18 mouse cellular contexts compared by ENCODE assay signal in genomic region chr1:77082410-77082809, GRCm38 (mm10).
"Had no signal": no experiment of that assay in that cellular context is flagged by ENCODE, and none has a peak within 500 bp of the region (broad histone marks: within the 10 kb centered on the region; RNA-seq: fewer than 3 reads in every experiment).

No protein-coding gene starts in this region.

- H3K4me2 ChIP-seq: embryonic facial prominence, embryonic 12.5 days; embryonic facial prominence, embryonic 13.5 days; embryonic facial prominence, embryonic 15.5 days; forebrain, embryonic 12.5 days; forebrain, embryonic 13.5 days; forebrain, embryonic 15.5 days had no signal

- H3K27ac ChIP-seq: embryonic facial prominence, embryonic 10.5 days; embryonic facial prominence, embryonic 12.5 days; embryonic facial prominence, embryonic 13.5 days; embryonic facial prominence, embryonic 15.5 days; forebrain, embryonic 12.5 days; forebrain, embryonic 13.5 days; forebrain, embryonic 15.5 days; gastrocnemius, adult 2 months; heart, adult 2 months had no signal

- H3K27me3 ChIP-seq: embryonic facial prominence, embryonic 12.5 days; embryonic facial prominence, embryonic 15.5 days; forebrain, embryonic 12.5 days; forebrain, embryonic 13.5 days; forebrain, embryonic 15.5 days had no signal

- H3K9me3 ChIP-seq: embryonic facial prominence, embryonic 10.5 days; embryonic facial prominence, embryonic 12.5 days; embryonic facial prominence, embryonic 13.5 days; embryonic facial prominence, embryonic 15.5 days; forebrain, embryonic 10.5 days; forebrain, embryonic 12.5 days; forebrain, embryonic 13.5 days; forebrain, embryonic 15.5 days had no signal

- H3K4me3 ChIP-seq: embryonic facial prominence, embryonic 10.5 days; embryonic facial prominence, embryonic 12.5 days; embryonic facial prominence, embryonic 13.5 days; embryonic facial prominence, embryonic 15.5 days; erythroblast, embryonic 14.5 days; forebrain, embryonic 10.5 days; forebrain, embryonic 12.5 days; forebrain, embryonic 13.5 days; forebrain, embryonic 15.5 days; gastrocnemius, adult 2 months; heart, adult 2 months had no signal

- H3K9ac ChIP-seq: embryonic facial prominence, embryonic 12.5 days; embryonic facial prominence, embryonic 13.5 days; embryonic facial prominence, embryonic 15.5 days; forebrain, embryonic 12.5 days; forebrain, embryonic 13.5 days; forebrain, embryonic 15.5 days; forebrain, postnatal 0 days had no signal

- H3K36me3 ChIP-seq: embryonic facial prominence, embryonic 10.5 days; embryonic facial prominence, embryonic 12.5 days; embryonic facial prominence, embryonic 13.5 days; embryonic facial prominence, embryonic 15.5 days; forebrain, embryonic 10.5 days; forebrain, embryonic 12.5 days; forebrain, embryonic 15.5 days had no signal

- DNase-seq: cerebellum, adult 9-11 months; forebrain, postnatal 0 days; gastrocnemius, adult 2 months; gastrocnemius, postnatal 10 days; gastrocnemius, postnatal 14 days; gastrocnemius, postnatal 25 days; gastrocnemius, postnatal 36 days had no signal

- ATAC-seq: forebrain, embryonic 13.5 days; forebrain, embryonic 15.5 days; forebrain, embryonic 16.5 days; forebrain, postnatal 0 days had no signal
